Mouse (Mus musculus) neural tube, embryonic 12.5 days (tissue): ENCODE measurements around the gene Slc39a5. TPM values are rescaled to one million over a fixed set of nuclear protein-coding genes. Genes with fewer than 3 reads are reported as not detected.
A peak's percentile ranks its signal among the peaks of the same experiment; 100 is the strongest.

Experiments used
- ATAC-seq: fragments of 200-750 bp; cut with Nextera tagmentation; 2 replicates; pipeline ENCODE4 v1.8.0; 2017; ENCODE audit warnings: low read depth, mild to moderate bottlenecking, moderate TSS enrichment, moderate library complexity; ENCODE audit not compliant: low FRiP score
- H3K27ac ChIP-seq: fragments of 300-500 bp; sonication (generic); 2 replicates; pipeline ENCODE4 v1.5.1; 2016
- H3K27me3 ChIP-seq: fragments of 300-500 bp; sonication (generic); replicated peaks from 2 replicates; pipeline ENCODE4 v1.6.1; 2016; ENCODE audit warnings: mild to moderate bottlenecking
- H3K36me3 ChIP-seq: fragments of 300-500 bp; sonication (generic); 2 replicates; pipeline ENCODE4 v1.6.1; 2016; ENCODE audit warnings: mild to moderate bottlenecking
- H3K4me1 ChIP-seq: fragments of 300-500 bp; sonication (generic); 2 replicates; pipeline ENCODE4 v1.6.1; 2016
- H3K4me2 ChIP-seq: fragments of 300-500 bp; sonication (generic); replicated peaks from 2 replicates; pipeline ENCODE4 v1.6.1; 2016; ENCODE audit warnings: mild to moderate bottlenecking
- H3K4me3 ChIP-seq: fragments of 300-500 bp; sonication (generic); 2 replicates; pipeline ENCODE4 v1.5.1; 2016
- H3K9ac ChIP-seq: fragments of 300-500 bp; sonication (generic); 2 replicates; pipeline ENCODE4 v1.6.1; 2016; ENCODE audit warnings: mild to moderate bottlenecking
- H3K9me3 ChIP-seq: fragments of 300-500 bp; sonication (generic); 2 replicates; pipeline ENCODE4 v1.6.1; 2016; ENCODE audit warnings: mild to moderate bottlenecking
- WGBS: fragments of 180-500 bp; shearing (Covaris S2); methylation state at CpG from one replicate; pipeline ENCODE4 v1.1.7; 2016; 5-methylcytosine and 5-hydroxymethylcytosine counted together
- polyA plus RNA-seq: library from polyadenylated mRNA; unstranded; fragments of >200 nt; fragmentation: Nextera tagmentation; extraction: Ambion mirVana; gene quantifications from 2 replicates; pipeline ENCODE4 v1.2.1, GENCODE M21; 2016

The Slc39a5 gene
- polyA plus RNA-seq, 1 experiment from 2014 or later = not detected

DNA sequence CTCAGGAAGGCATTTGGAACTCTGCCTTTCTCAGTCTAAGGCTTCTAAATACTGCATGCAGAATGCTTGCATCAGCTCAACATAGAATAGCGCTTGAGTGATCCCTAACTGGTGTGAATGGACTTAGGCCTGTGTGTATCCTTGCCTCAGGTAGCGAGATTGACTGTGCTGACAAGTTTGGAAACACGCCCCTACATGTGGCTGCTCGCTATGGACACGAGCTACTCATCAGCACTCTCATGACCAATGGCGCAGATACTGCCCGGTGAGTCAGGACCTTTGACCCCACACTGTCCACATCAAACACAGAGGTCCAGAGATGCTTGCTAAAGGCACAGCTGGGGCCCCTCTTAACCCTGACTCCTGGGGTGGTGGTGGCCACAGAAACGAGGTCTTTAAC lies 18.5 kb downstream of the Slc39a5 start:
- H3K9ac ChIP-seq = no peak overlapping the region
- peaks cover 15% of the 10 kb centered on the region for H3K4me1 ChIP-seq
- H3K9me3 ChIP-seq = no peaks in the 10 kb centered on the region
- peaks cover 87% of the 10 kb centered on the region for H3K36me3 ChIP-seq
- no peak overlapping the region for H3K4me3 ChIP-seq
- ATAC-seq = no peak
- H3K4me2 ChIP-seq = no peak overlapping the region
- 86% methylated on average over 8 of the region's 8 CpGs for WGBS
- H3K27ac ChIP-seq = no peak overlapping the region
- no peaks in the 10 kb centered on the region for H3K27me3 ChIP-seq

DNA sequence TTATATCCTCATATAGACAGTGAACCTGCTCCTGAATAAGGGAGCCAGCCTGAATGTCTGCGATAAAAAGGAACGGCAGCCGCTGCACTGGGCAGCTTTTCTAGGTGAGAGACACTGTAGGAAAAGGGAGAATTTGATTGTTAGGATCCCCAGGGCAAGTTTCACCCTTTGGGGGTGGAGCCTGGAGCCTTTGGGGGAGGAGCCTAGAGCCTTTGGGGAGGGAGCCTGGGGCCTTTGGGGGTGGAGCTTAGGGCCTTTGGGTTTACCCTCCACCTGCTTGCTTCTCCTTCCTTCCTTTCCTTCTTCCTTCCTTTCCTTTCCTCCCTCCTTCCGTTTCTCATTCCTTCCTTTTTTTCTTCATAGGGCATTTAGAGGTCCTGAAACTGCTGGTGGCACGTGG lies 20.5 kb downstream of the Slc39a5 start:
- Histone ChIP-seq H3K9me3 (no peaks in the 10 kb centered on the region), H3K36me3 (peaks cover 67% of the 10 kb centered on the region), H3K4me3 (no peak overlapping the region), H3K4me2 (no peak overlapping the region), H3K27ac (no peak overlapping the region), H3K9ac (no peak overlapping the region), H3K4me1 (peaks cover 21% of the 10 kb centered on the region), H3K27me3 (no peaks in the 10 kb centered on the region)
- WGBS = 91% methylated on average over 5 of the region's 5 CpGs
- no peak for ATAC-seq

DNA sequence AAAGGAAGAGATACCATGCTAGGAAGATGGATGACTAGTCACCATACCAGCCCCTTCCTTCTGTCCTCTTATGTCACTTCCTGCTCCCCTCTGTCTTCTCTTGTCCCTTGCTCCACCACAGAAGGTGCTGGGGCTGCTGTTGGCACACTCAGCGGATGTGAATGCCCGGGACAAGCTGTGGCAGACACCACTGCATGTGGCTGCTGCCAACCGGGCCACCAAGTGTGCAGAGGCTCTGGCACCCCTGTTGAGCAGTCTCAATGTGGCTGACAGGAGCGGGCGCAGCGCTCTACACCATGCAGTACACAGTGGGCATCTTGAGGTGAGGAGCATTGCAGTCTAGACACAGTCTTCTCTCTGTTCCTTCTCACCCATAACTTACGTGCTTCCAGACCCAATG lies 21.8 kb downstream of the Slc39a5 start:
- no peaks in the 10 kb centered on the region for H3K9me3 ChIP-seq
- peaks cover 54% of the 10 kb centered on the region for H3K36me3 ChIP-seq
- H3K27ac ChIP-seq = no peak overlapping the region
- no peak overlapping the region for H3K4me3 ChIP-seq
- no peak overlapping the region for H3K9ac ChIP-seq
- peaks cover 21% of the 10 kb centered on the region for H3K4me1 ChIP-seq
- ATAC-seq = no peak
- 97% methylated on average over 7 of the region's 7 CpGs for WGBS
- H3K4me2 ChIP-seq = 0 out of 2 replicates have a peak overlapping the region, but pooled peaks have one; percentile 76
- H3K27me3 ChIP-seq = no peaks in the 10 kb centered on the region

DNA sequence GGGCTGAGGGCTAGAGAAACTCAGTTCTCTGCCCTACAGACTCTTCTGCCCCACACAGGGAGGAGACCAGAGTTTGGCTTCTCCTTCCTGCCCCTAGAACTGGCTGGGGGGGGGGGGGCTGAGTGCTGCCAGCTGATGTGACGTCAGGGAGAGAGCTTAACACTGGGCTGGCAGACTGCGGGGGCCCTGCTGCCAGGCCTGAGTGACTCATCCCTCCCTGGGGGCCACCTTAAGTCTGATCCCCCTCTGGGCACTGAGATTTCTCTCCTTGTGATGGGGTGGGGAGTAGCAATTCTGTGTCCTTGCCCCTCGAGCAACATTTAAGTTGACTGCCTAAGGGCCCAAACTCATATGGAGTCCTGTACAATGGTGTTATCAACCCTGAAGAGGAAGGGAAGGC lies 22.6 kb downstream of the Slc39a5 start:
- peak overlapping the region; percentile 76 for H3K4me2 ChIP-seq
- peaks cover 46% of the 10 kb centered on the region for H3K36me3 ChIP-seq

DNA sequence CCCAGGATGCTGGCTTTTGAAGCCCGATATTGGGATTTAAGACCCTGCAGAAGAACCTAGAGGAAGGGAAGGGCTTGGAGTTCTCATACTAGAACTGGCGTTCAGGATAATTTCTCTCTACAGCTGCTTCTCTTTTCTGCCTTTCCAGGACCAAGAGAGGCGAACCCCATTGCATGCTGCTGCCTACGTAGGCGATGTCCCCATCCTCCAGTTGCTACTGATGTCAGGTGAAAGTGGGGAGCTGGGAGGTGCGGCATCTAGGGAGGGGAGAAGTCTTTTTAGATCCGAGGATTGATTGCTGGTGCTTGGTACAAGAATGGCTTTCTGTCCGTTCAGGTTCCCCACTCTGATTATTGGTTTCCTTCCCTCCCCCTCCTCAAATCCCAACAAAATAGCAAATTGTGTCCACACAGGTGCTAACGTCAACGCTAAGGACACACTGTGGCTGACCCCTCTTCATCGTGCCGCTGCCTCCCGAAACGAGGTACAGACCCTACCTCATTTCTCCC lies 23.0 kb downstream of the Slc39a5 start:
- peak overlapping the region; percentile 76 for H3K4me2 ChIP-seq
- no peaks in the 10 kb centered on the region for H3K9me3 ChIP-seq
- WGBS = 56% methylated on average over 14 of the region's 14 CpGs
- peak overlapping the region; percentile 92 for H3K4me3 ChIP-seq
- peak overlapping the region; percentile 96 for H3K9ac ChIP-seq
- no peaks in the 10 kb centered on the region for H3K27me3 ChIP-seq
- H3K4me1 ChIP-seq = peaks cover 21% of the 10 kb centered on the region
- H3K27ac ChIP-seq = peak overlapping the region; percentile 91; the same call in 1 of the 2 replicates
- ATAC-seq = no peak
- H3K36me3 ChIP-seq = peaks cover 42% of the 10 kb centered on the region

More for the DNA sequence above, 22.6 kb downstream of the Slc39a5 start:
- ATAC-seq = no peak
- Histone ChIP-seq H3K4me3 (peak overlapping the region; percentile 92; the same call in 1 of the 2 replicates), H3K9ac (peak overlapping the region; percentile 96), H3K4me1 (peaks cover 21% of the 10 kb centered on the region), H3K27ac (no peak overlapping the region), H3K27me3 (no peaks in the 10 kb centered on the region), H3K9me3 (no peaks in the 10 kb centered on the region)
- WGBS = 70% methylated on average over 3 of the region's 3 CpGs

DNA sequence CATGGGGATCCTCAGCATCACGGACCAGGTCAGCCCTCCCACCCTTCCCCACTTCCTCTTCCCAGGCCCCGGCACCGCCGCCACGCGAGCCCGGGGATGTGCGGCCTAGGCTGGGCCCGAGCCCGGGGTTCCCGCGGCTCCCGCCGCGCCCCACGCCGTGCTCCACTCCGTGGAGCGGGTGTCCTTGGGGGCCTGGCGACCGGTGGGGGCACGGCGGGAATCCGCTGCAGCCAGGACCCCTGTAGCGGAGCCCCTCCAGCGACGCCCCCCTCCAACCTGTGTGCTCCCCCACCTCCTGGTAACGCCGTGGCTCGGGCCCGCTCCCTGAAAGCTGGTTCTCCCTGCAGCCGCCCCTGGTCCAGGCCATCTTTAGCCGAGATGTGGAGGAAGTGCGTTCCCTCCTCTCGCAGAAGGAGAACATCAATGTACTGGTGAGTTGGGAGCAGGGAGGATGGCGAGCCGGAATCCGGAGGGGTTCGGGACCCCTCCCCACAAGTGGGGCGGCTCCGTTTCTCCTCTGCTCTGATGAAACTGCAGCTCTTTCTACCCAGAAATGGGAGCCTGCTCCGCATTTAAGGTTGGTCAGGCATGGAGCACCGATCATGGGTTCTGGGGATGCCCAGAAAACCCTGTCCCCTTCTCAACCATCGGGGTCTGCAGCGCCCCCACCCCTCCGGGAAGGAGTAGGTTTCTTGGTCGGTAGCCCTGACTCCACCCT lies 23.6 kb downstream of the Slc39a5 start:
- under 1% methylated on average over 47 of the region's 47 CpGs for WGBS

DNA sequence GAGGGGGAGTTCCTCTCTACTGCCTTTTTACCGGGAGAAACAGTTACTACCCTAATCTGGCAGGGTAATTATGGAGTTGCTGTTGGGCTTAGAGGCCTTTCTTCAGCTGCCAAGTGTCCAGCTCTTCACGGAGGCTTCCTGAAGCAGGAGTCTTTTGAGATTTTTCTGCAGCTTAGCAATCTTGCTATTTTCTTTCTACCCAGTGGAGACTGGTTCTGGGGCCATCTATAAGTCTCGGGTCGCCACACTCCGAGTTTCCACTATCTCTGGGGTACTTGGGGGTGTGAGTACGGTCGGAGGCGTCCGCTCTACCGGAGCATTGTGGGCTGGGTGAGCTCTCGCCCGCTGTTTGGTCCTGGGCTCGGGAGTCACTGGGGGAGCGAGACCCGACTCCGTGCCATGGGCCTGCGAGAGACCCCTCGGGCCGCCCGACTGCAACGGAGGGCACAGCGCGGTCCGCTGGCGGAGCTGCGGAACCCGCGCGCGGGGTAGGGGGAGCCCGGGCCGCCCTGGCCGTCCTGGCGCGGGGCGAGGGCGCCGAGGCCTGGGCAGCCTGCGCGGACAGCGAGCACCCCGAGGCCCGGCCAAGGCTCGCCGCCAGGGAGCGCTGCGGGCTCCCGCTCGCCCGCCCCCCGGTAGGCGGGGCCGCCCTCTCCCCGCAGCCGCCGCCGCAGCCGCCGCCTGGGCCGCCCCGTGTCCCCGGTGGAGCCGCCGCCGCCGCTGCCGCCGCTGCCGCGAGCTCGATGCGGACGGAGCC lies 24.4 kb downstream of the Slc39a5 start, which contains the start of gene Ankrd52:
TSS of gene Ankrd52 (plus strand) at position 661 of the 757 bp plus-strand sequence.
- H3K4me2 ChIP-seq = peak within 1 kb of the TSS; percentile 76
- H3K9ac ChIP-seq = peak within 1 kb of the TSS; percentile 96
- H3K4me3 ChIP-seq = peak within 1 kb of the TSS; percentile 92
- no peaks in the 10 kb centered on the region for H3K27me3 ChIP-seq
- H3K36me3 ChIP-seq = peaks cover 28% of the 10 kb centered on the region
- H3K27ac ChIP-seq = peak within 1 kb of the TSS; percentile 91
- H3K4me1 ChIP-seq = peaks cover 21% of the 10 kb centered on the region
- peak; percentile 92 for ATAC-seq
- WGBS = under 1% methylated on average over 60 of the region's 73 CpGs
- no peaks in the 10 kb centered on the region for H3K9me3 ChIP-seq

More for the DNA sequence above, 23.6 kb downstream of the Slc39a5 start:
- no peaks in the 10 kb centered on the region for H3K9me3 ChIP-seq
- ATAC-seq = peak; percentile 74
- peak overlapping the region; percentile 92 for H3K4me3 ChIP-seq
- peak overlapping the region; percentile 76 for H3K4me2 ChIP-seq
- no peaks in the 10 kb centered on the region for H3K27me3 ChIP-seq
- H3K36me3 ChIP-seq = peaks cover 36% of the 10 kb centered on the region
- H3K4me1 ChIP-seq = peaks cover 21% of the 10 kb centered on the region
- peak overlapping the region; percentile 91 for H3K27ac ChIP-seq
- H3K9ac ChIP-seq = peak overlapping the region; percentile 96

DNA sequence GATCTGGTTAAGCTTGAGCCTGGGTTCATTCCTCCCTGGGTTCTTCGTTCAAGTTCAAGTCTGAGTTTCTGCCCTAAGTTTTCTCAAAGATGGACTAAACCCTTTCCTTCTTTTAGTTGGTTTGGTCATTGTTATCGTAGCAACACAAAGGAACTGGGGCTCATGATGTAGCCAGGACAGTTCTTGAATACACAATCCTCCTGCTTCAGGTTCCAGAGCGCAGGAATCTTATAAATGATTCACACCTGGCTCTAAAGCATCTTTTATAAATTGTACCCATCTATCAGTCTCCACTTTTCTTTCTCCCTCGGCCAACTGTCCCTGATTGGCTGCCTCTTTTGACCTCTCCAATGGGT lies 25.0 kb downstream of the Slc39a5 start:
- ATAC-seq = no peak
- H3K4me3 ChIP-seq = peak overlapping the region; percentile 92; the same call in 1 of the 2 replicates
- H3K27me3 ChIP-seq = no peaks in the 10 kb centered on the region
- peak overlapping the region; percentile 76 for H3K4me2 ChIP-seq
- H3K27ac ChIP-seq = peak overlapping the region; percentile 91; the same call in 1 of the 2 replicates
- WGBS = 44% methylated on average over 4 of the region's 4 CpGs
- no peaks in the 10 kb centered on the region for H3K9me3 ChIP-seq
- H3K4me1 ChIP-seq = peaks cover 21% of the 10 kb centered on the region
- H3K36me3 ChIP-seq = peaks cover 24% of the 10 kb centered on the region
- peak overlapping the region; percentile 96; the same call in 1 of the 2 replicates for H3K9ac ChIP-seq

DNA sequence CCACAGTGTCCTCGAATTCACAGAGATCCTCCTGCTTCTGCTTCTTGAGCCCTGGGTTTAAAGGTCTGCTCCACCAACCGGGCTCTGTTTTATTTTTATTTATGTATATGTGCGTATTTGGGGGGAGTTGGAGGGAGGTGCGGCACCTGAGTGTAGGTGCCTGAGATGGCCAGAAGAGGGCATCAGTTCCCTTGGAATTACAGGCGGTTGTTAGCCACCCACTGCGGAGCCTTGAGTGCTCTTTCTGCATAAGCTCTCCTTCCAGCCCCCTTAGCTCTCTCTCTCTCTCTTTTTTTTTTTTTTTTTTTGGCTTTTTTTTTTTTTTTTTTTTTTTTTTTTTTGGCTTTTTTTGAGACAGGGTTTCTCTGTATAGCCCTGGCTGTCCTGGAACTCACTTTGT lies 26.6 kb downstream of the Slc39a5 start:
- 77% methylated on average over 6 of the region's 6 CpGs for whole genome bisulfite sequencing
- no peak overlapping the region for H3K4me2 ChIP-seq
- no peak overlapping the region for H3K27ac ChIP-seq
- H3K4me3 ChIP-seq = no peak overlapping the region
- H3K4me1 ChIP-seq = peaks cover 21% of the 10 kb centered on the region
- H3K27me3 ChIP-seq = no peaks in the 10 kb centered on the region
- H3K9me3 ChIP-seq = no peaks in the 10 kb centered on the region
- H3K9ac ChIP-seq = no peak overlapping the region
- H3K36me3 ChIP-seq = peaks cover 7% of the 10 kb centered on the region
- ATAC-seq = no peak

DNA sequence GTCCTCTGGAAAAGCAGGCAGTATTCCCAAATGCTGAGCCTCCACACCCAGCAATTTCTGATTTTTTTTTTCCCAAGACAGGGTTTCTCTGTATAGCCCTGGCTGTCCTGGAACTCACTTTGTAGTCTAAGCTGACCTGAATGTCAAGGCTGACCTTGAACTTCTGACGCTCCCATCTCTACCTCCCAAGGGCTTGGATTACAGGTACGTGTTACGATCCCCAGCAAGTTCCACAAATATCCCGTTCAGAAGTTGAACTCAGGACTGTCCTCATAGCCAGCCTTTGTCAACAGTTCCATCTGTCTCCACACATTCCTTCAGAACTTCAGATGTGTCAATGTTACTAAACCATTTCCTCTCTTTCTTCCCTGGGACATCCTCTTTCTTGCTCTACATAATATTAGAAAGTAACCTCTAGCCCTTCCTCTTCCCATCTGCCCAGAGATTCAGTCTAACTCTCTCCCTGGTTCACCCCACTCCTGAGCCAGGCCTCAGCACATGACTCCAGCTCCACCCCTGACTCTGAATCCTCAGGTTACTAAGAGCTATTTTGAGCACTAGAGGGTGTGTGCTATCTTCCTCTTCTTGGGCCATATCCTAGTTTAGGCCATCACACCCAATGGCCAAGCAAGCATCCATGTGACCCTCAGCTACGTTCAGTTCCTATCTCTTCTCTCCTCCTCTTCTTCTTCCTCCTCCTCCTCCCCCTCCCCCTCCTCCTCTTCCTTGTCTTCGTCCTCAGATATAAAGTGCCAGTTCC lies 27.9 kb downstream of the Slc39a5 start:
- no peak for ATAC-seq
- Histone ChIP-seq H3K27me3 (no peaks in the 10 kb centered on the region), H3K9me3 (no peaks in the 10 kb centered on the region), H3K4me3 (no peak overlapping the region), H3K27ac (no peak overlapping the region), H3K4me1 (peaks cover 10% of the 10 kb centered on the region), H3K9ac (no peak overlapping the region), H3K4me2 (no peak overlapping the region), H3K36me3 (no peaks in the 10 kb centered on the region)
- 88% methylated on average over 6 of the region's 6 CpGs for WGBS

DNA sequence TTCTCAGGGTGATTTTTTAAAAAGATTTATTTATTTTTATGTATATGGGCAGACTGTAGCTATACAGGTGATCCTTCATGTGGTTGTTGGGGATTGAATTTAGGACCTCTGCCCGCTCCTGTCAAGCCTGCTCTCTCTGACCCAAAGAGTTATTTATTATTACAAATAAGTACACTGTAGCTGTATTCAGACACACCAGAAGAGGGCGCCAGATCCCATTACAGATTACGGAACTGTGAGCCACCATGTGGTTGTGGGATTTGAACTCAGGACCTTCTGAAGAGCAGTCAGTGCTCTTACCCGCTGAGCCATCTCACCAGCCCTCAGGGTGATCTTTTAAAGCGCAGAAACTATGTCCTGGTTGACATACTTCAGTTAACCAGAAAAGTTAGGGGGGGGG lies 28.9 kb downstream of the Slc39a5 start:
- Histone ChIP-seq H3K36me3 (no peaks in the 10 kb centered on the region), H3K27me3 (no peaks in the 10 kb centered on the region), H3K9ac (no peak overlapping the region), H3K9me3 (no peaks in the 10 kb centered on the region), H3K4me3 (no peak overlapping the region), H3K4me1 (peaks cover 14% of the 10 kb centered on the region), H3K4me2 (no peak overlapping the region), H3K27ac (no peak overlapping the region)
- 85% methylated on average over 5 of the region's 5 CpGs for WGBS
- no peak for ATAC-seq

DNA sequence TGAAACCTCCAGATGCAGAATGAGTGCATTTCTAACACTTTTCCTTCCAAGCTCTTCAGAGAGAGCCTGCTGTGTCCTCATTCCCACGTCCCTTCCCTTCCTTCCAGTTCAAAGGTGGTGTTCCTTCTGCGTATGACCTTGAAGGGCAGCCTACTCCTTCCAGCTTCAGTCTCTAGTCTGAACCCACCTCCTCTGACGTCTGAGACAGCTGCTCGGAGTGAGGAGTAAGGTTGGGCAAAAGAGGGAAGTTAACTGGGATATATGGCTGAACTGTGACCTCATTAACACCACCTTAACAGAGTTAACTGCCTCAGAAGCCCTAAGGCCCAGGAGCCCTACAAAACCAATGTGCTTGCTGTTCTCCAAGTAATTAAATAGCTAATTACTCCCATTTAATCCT lies 30.4 kb downstream of the Slc39a5 start:
- H3K4me2 ChIP-seq = no peak overlapping the region
- no peak for ATAC-seq
- no peak overlapping the region for H3K9ac ChIP-seq
- peaks cover under 1% of the 10 kb centered on the region; the same call in 1 of the 2 replicates for H3K36me3 ChIP-seq
- H3K27me3 ChIP-seq = no peaks in the 10 kb centered on the region
- H3K4me3 ChIP-seq = no peak overlapping the region
- WGBS = 64% methylated on average over 4 of the region's 4 CpGs
- H3K9me3 ChIP-seq = no peaks in the 10 kb centered on the region
- peaks cover 11% of the 10 kb centered on the region for H3K4me1 ChIP-seq
- no peak overlapping the region for H3K27ac ChIP-seq
